Mouse (Mus musculus) left cerebral cortex, adult 18-20 months (tissue): ENCODE measurements at regions not wholly inside any gene's neighbourhood (a gene's known extent, or its start where the extent isn't known, plus 50 kb on each side); places are given as distances from the start of the nearest gene placed in this dataset.
"Not testable (repeated sequence)": the region's sequence is repeated elsewhere in the genome, so short reads cannot be mapped to it uniquely, and the experiment has no call there.

Experiments used
- DNase-seq, 2 experiments: peaks; one replicate each; pipeline ENCODE4 v3.0.0; 2021 to 2022; ENCODE audit warnings: low spot score in 2 of 2, mixed read lengths in 1 of 2

GRCm38 (mm10) chr10:91498543-91498942 lies 317.4 kb upstream of the Tmpo start:
- DNase-seq = no peak

- DNase-seq = no peak
Observed at GRCm38 (mm10) chr10:91464691-91465090, 283.6 kb upstream of the Tmpo start.

- no peak for DNase-seq
Observed at GRCm38 (mm10) chr10:91447974-91448703, 267.0 kb upstream of the Tmpo start.

- no peak for DNase-seq
Observed at GRCm38 (mm10) chr10:91443321-91443720, 262.2 kb upstream of the Tmpo start.

- no peak for DNase-seq
Observed at GRCm38 (mm10) chr10:91440051-91440450, 258.9 kb upstream of the Tmpo start.

GRCm38 (mm10) chr10:91437917-91438316 lies 256.8 kb upstream of the Tmpo start:
- no peak for DNase-seq

- DNase-seq = no peak
Observed at GRCm38 (mm10) chr10:91436091-91436569, 255.0 kb upstream of the Tmpo start.

- DNase-seq = no peak
Observed at GRCm38 (mm10) chr10:91430281-91430680, 249.2 kb upstream of the Tmpo start.

- DNase-seq = no peak
Observed at GRCm38 (mm10) chr10:91426584-91426983, 245.5 kb upstream of the Tmpo start.

- DNase-seq = not testable (repeated sequence)
Observed at GRCm38 (mm10) chr10:91425625-91426385, 244.7 kb upstream of the Tmpo start.

GRCm38 (mm10) chr10:91424786-91425185 lies 243.7 kb upstream of the Tmpo start:
- no peak for DNase-seq

- peak in 1 of 2 experiments; percentile 7 for DNase-seq
Observed at GRCm38 (mm10) chr10:91387255-91387654, 206.1 kb upstream of the Tmpo start.

- peak in 1 of 2 experiments; percentile 9 for DNase-seq
Observed at GRCm38 (mm10) chr10:91384372-91384771, 203.3 kb upstream of the Tmpo start.

- no peak for DNase-seq
Observed at GRCm38 (mm10) chr10:91376683-91377082, 195.6 kb upstream of the Tmpo start.

- DNase-seq = no peak
Observed at GRCm38 (mm10) chr10:91367488-91367887, 186.4 kb upstream of the Tmpo start.

GRCm38 (mm10) chr10:91362587-91362986 lies 181.5 kb upstream of the Tmpo start:
- no peak for DNase-seq

- no peak for DNase-seq
Observed at GRCm38 (mm10) chr10:91361621-91362020, 180.5 kb upstream of the Tmpo start.

GRCm38 (mm10) chr10:91345465-91345864 lies 164.3 kb upstream of the Tmpo start:
- DNase-seq = no peak

GRCm38 (mm10) chr10:91342083-91342482 lies 161.0 kb upstream of the Tmpo start:
- no peak for DNase-seq

- no peak for DNase-seq
Observed at GRCm38 (mm10) chr10:91339361-91339760, 158.2 kb upstream of the Tmpo start.

- DNase-seq = no peak
Observed at GRCm38 (mm10) chr10:91326661-91327312, 145.7 kb upstream of the Tmpo start.

GRCm38 (mm10) chr10:91326144-91326655 lies 145.1 kb upstream of the Tmpo start:
- DNase-seq = no peak
